Mouse (Mus musculus) liver, embryonic 14.5 days (tissue): ENCODE data around the gene Tacr1.

Experiments
- CTCF ChIP-seq: IDR thresholded peaks from 2 replicates; pipeline ENCODE4 v1.5.1; 2016; ENCODE audit warnings: antibody characterized with exemption, low read depth, control low read depth
- EP300 ChIP-seq: IDR thresholded peaks from 2 replicates; pipeline ENCODE4 v1.6.1; 2016; ENCODE audit warnings: antibody characterized with exemption, low read depth

GRCm38 (mm10) chr6:82609339-82609926 lies 207.3 kb downstream of the Tacr1 start:
- TF ChIP-seq EP300 (no peak), CTCF (no peak)
